ENCODE assay signal across 1 mouse cellular context in the genomic region with DNA sequence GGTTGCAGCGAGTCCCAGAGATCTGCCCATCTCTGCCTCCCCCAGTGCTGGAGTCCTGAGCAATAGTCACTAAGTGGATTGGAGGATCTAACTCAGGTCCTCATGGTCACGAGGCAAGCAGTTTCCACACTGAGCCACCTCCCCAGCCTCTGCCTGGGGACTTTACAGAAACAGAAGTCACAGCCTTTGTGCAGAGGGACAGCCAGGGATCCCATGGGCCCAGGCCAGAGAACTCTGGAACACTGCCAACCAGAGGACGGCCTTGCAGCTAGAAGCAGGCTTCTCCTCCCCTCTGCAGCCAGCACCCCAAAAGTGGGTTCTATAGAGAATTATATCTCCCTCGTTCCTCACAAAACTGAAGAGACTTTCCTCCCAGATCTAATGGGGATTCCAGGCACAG.
TF ChIP-seq lines count a peak whose summit lies in the region.

No protein-coding gene starts in this region.

TF ChIP-seq in MEL, 35 proteins besides CTCF, POLR2A, EP300 and RAD21:
- no peak for TF ChIP-seq TBP (IDR thresholded peaks at IDR 0.05; ENCODE audit: low read depth, low read length)
- TF ChIP-seq SMC3 (IDR thresholded peaks at IDR 0.05; ENCODE audit: low read depth, low read length), result no peak
- no peak for TF ChIP-seq GATA1 (IDR thresholded peaks at IDR 0.05; ENCODE audit: low read depth, low read length)
- no peak for TF ChIP-seq KAT2A (conservative IDR thresholded peaks at IDR 0.05; ENCODE audit: low read depth, low read length)
- no peak for TF ChIP-seq TCF12 (IDR thresholded peaks at IDR 0.05; ENCODE audit: low read depth, low read length)
- no peak for TF ChIP-seq E2F4 (IDR thresholded peaks at IDR 0.05; ENCODE audit: borderline replicate concordance, low read depth, low read length)
- no peak for TF ChIP-seq ZKSCAN1 (IDR thresholded peaks at IDR 0.05; ENCODE audit: low read depth, low read length)
- TF ChIP-seq CHD2 (IDR thresholded peaks at IDR 0.05; ENCODE audit: low read length), result no peak
- TF ChIP-seq MYB (IDR thresholded peaks at IDR 0.05; ENCODE audit: low read depth, low read length), result no peak
- TF ChIP-seq NRF1 (IDR thresholded peaks at IDR 0.05; ENCODE audit: insufficient read depth, low read depth, low read length, poor library complexity, severe bottlenecking), result no peak
